Mouse (Mus musculus) Muller cell, postnatal 12 days (primary cell): ENCODE results near the gene Myoc.
"Not testable (repeated sequence)": the region's sequence is repeated elsewhere in the genome, so short reads cannot be mapped to it uniquely, and the experiment has no call there.

Experiments used
- DNase-seq: peaks from one replicate; pipeline ENCODE4 v3.0.0-alpha.2; 2015; ENCODE audit errors: inconsistent ontology term

The Myoc gene

GRCm38 (mm10) chr1:162639051-162639750 is at the start of gene Myoc:
Myoc (plus strand) TSS chr1:162639155.
- no peak for DNase-seq

- no peak for DNase-seq
Observed at GRCm38 (mm10) chr1:162589443-162589842, 49.5 kb upstream of the Myoc start.

- DNase-seq, result no peak
Observed at GRCm38 (mm10) chr1:162590415-162590997, 48.4 kb upstream of the Myoc start.

GRCm38 (mm10) chr1:162597379-162598102 is 41.4 kb upstream of the Myoc start:
- DNase-seq, result no peak

GRCm38 (mm10) chr1:162599617-162600016 is 39.3 kb upstream of the Myoc start:
- no peak for DNase-seq

- DNase-seq, result no peak
Observed at GRCm38 (mm10) chr1:162601288-162601687, 37.7 kb upstream of the Myoc start.

GRCm38 (mm10) chr1:162608127-162608526 is 30.8 kb upstream of the Myoc start:
- DNase-seq, result peak; percentile 16

- DNase-seq, result no peak
Observed at GRCm38 (mm10) chr1:162609633-162610250, 29.2 kb upstream of the Myoc start.

- DNase-seq, result no peak
Observed at GRCm38 (mm10) chr1:162611191-162611590, 27.8 kb upstream of the Myoc start.

GRCm38 (mm10) chr1:162615511-162615910 is 23.4 kb upstream of the Myoc start:
- no peak for DNase-seq

GRCm38 (mm10) chr1:162620487-162620886 is 18.5 kb upstream of the Myoc start:
- DNase-seq, result no peak

- DNase-seq, result no peak
Observed at GRCm38 (mm10) chr1:162623895-162624294, 15.1 kb upstream of the Myoc start.

- DNase-seq, result no peak
Observed at GRCm38 (mm10) chr1:162625229-162625628, 13.7 kb upstream of the Myoc start.

GRCm38 (mm10) chr1:162627821-162628220 is 11.1 kb upstream of the Myoc start:
- DNase-seq, result not testable (repeated sequence)

GRCm38 (mm10) chr1:162628326-162628725 is 10.6 kb upstream of the Myoc start:
- DNase-seq, result not testable (repeated sequence)

- not testable (repeated sequence) for DNase-seq
Observed at GRCm38 (mm10) chr1:162635291-162635931, 3.5 kb upstream of the Myoc start.

GRCm38 (mm10) chr1:162636516-162636915 is 2.4 kb upstream of the Myoc start:
- DNase-seq, result no peak

- no peak for DNase-seq
Observed at GRCm38 (mm10) chr1:162638535-162638934, 420 bp upstream of the Myoc start.

- no peak for DNase-seq
Observed at GRCm38 (mm10) chr1:162639861-162640260, 906 bp downstream of the Myoc start.

GRCm38 (mm10) chr1:162642591-162642990 is 3.6 kb downstream of the Myoc start:
- no peak for DNase-seq

- DNase-seq, result peak; percentile 22
Observed at GRCm38 (mm10) chr1:162643752-162644151, 4.8 kb downstream of the Myoc start.
